Mouse (Mus musculus): ENCODE measurements around the gene Bphl.
"Not testable (repeated sequence)": the region's sequence is repeated elsewhere in the genome, so short reads cannot be mapped to it uniquely, and the experiment has no call there.

Gene Bphl

GRCm38 (mm10) chr13:34051692-34052091, 14.3 kb downstream of the Bphl start:
- DNase-seq (ENCODE audit: low read depth, low spot score), result no peak

DNA sequence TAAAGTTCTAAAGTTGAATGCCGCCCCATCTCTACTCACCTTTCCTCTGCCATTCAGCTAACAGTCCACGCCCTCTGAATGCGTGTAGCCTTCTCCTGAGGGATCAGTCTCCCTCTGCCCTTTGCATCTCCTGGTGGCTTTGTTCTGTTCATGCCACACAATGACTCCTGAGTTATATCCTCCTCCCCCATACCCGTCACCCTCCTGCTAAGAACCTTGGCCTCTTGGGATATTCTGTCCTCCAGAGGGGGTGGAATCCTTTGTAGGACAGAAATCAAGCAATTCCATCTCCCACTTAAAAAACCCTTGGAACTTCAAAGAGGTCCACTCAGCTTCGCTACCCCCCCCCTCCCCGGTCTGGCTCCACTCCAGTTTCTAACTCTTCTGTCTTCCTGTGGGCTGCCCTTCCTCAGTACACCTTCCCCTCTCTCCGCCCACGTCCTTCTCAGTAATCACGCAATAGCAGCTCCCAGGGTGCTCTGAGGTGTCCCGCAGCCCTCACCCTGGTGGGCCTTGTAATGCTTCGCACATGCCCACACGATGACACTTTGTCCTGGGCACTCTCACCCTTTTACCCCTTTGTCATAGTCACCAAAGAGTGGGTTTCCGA, 16.4 kb downstream of the Bphl start:
- DNase-seq (ENCODE audit: low read depth, low spot score), result no peak

DNA sequence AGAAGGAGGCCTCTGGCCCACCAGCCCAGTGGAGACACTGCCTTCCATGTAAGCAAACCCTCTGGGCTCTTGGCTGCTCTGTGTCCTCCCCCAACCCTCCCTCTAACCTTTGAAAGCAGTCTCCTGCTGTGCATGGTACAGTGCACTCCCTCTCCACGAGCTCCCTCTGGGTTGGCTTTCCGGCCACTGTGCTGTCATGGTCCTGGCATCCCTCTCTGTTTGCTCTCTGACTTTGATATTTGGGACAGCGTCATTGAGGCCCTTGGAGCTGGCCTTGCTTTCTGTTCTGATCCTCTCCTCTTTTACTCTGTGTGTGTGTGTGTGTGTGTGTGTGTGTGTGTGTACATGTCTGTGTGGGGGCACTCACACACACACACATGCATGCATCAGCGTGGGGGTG, 17.0 kb downstream of the Bphl start:
- DNase-seq (ENCODE audit: low read depth, low spot score), result no peak

- no peak for DNase-seq (ENCODE audit: low read depth, low spot score)
Observed at GRCm38 (mm10) chr13:34054983-34055382, 17.6 kb downstream of the Bphl start.

DNA sequence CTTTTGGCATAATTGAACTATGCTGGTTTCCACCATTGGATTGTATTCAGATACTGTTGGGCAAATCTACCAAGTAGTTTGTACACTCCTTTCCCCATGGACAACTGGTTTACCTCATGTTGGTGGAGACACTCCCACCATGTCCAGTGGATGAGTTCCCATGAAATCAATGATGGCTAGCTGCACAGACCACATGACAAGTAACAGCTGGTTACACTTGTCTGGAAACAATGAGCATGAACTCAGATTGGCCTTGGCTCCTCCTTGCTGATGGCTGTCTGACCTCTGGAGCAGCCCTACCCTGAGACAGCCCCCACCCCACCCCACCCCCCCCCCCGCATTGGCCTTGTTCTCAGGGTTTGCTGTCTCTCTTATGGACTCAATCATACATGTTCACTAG, 19.9 kb downstream of the Bphl start:
- DNase-seq (ENCODE audit: low read depth, low spot score), result no peak

DNA sequence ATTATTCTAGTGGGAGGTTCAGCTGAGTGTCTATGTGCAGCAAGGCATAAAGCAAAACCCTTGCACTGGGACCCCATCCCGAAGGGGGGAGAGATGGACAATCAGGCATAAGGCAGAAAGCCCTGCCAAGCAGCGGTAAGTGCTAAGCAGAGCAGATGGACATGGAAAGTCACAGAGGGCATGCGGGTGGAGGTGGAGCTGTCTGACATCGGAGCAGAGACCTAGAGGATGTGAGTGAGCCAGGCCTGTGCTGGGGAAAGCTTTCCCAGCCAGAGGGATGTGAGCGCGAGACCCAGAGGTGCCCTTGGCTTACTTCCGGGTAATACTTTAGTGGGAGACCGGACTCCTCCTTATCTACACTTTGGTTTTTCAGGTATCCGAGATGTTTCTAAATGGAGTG, 22.7 kb downstream of the Bphl start:
- no peak for DNase-seq (ENCODE audit: low read depth, low spot score)

DNA sequence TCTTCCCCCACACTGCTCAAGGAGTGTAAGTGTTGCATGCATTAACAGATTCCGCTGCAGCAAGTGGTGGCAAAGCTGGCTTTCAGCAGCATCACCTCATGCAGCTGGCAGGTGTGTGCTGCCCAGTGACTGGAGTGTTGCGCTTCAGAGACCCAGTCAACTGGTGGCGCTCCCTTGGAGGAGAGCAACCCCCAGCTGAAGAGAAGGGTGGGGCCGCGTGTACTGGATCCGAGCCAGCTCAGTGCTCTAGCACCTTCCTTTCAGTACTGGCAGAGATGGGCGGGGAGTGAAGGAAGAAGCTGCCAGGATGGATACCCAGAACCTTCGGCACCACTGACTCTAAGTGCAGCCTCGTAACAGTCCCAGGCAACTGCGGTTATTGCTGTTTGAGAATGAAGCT, 25.1 kb downstream of the Bphl start:
- no peak for DNase-seq (ENCODE audit: low read depth, low spot score)

DNA sequence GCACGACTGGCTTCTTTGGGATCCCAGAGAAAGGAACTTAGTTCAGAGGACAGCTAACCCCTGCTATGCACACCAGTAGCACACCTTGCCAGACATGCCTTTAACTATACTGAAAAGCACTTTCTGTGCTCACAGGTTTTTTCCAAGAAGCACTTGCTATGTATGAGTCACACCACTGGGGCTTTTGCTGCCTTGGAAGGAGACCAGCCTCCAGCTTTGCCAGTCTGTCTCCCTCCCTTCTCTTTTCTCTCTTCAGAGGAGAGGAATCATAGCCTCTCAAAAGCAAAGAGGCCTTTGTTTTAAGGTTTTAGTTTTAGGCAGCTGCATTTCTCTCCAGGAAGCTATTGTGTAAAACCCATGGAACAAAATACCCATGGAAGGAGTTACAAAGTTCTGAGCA, 29.0 kb downstream of the Bphl start:
- DNase-seq (ENCODE audit: low read depth, low spot score), result no peak

- no peak for DNase-seq (ENCODE audit: low read depth, low spot score)
Observed at GRCm38 (mm10) chr13:34070296-34070695, 32.9 kb downstream of the Bphl start.

DNA sequence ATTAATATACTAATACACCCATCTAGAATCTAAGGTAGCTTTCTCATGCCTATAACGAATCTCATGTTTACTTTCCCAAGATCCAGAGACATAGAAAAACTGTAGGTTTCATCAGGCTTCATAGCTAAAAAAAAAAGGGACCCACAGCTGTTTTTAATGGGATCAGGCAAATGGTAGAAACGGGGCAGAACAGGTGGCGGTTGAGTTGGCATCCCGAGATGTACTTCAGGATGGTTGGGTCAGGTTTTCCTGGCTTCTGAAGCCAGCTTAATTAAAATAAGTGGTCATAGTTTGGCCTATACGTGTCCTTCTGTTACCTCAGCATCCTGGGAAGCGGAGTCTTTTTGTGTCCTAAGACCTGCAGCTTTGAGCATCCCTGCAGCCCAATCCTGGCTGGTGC, 34.4 kb downstream of the Bphl start:
- DNase-seq (ENCODE audit: low read depth, low spot score), result no peak

- DNase-seq (ENCODE audit: low read depth, low spot score), result no peak
Observed at GRCm38 (mm10) chr13:34072847-34073246, 35.5 kb downstream of the Bphl start.

DNA sequence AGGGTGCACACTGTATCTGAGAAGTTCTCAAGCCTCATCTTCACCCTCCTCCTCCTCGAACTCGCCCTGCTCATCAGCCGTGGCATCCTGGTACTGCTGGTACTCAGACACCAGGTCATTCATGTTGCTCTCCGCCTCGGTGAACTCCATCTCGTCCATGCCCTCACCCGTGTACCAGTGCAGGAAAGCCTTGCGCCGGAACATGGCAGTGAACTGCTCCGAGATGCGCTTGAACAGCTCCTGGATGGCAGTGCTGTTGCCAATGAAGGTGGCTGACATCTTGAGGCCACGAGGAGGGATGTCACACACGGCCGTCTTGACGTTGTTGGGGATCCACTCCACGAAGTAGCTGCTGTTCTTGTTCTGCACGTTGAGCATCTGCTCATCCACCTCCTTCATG, 37.0 kb downstream of the Bphl start:
- not testable (repeated sequence) for DNase-seq (ENCODE audit: low read depth, low spot score)

GRCm38 (mm10) chr13:34075893-34076292, 38.5 kb downstream of the Bphl start:
- not testable (repeated sequence) for DNase-seq (ENCODE audit: low read depth, low spot score)

DNA sequence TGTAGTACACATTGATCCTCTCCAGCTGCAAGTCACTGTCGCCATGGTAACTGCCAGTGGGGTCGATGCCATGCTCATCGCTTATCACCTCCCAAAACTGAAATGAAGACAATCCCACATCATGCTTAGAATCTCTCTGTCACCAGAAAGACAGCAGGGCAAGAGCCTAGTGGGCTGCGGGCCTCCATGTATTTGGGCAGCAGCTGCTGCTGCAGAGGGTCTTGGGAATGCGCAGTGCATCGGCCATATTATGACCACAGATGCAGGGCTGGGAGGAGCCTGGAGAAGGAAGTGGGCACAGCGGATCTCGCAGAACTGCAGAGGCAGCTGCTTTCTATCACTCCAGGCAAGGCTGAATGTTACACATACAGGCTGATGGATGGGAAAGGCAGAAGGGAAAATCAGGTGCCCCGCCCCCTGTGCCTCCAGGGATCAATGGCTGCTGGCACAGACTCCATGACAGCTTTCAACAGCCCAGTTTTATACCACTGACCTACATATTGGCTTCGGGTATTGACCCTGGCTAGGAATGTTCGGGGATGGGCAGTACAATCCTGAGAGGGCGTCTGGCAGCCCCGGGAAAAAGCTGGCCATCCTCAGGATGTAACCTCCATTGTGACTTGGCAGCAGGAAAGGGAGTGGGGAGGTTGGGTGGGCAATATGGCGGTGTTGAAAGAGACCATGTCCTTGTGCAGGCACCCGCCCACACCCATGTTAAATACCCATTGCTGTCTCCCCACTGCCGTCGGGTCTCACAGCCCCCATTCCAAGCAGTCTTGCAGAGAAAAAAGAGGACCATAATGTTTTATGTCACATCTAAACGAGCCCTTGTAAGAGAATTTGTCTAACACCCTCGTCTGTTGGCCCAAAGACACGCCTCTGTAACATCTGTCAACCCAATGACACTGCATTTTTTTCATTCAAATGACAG, 39.4 kb downstream of the Bphl start:
- DNase-seq (ENCODE audit: low read depth, low spot score), result no peak

- peak; percentile 73 for DNase-seq (ENCODE audit: low read depth, low spot score)
Observed at GRCm38 (mm10) chr13:34077492-34078271, 40.3 kb downstream of the Bphl start, which contains the start of gene Tubb2a. TSS of gene Tubb2a (minus strand) at chr13:34078007.

DNA sequence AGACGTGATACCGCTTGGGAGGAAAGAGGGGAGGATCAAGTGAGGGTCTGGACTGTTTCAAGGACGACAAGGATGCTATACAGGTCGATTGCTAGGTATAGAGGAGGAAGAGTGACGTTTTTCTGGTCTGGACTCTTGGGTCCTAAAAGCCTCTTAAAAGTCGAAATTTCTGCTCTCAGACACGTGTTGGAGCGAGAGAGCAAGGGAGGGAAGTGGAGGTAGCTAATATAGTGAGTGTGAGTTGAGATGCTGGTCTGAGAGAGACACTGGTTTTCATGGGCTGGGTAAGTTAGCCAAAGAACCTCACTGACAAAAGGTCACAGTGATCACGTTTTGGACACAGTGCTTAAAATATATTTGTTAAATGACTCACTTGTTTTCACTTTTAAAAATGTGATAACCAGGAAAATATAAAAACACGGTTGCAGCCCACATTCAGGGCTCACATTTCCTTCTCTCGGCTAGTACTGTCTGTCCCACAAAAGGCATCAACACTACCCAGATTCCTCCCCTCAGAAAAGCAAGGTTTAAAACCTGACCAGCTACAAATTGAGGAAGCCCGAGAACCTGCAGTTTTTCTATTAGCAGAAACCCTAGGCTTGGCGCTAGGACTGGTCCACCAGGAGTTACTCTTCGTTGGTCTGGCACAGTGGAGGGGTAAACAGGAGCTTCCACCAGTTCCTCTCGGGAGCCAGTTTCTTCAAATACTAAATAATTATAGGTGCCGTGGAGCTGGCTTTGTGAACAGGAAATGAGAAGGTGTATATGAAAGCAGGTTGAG, 41.3 kb downstream of the Bphl start:
- DNase-seq (ENCODE audit: low read depth, low spot score), result no peak

- no peak for DNase-seq (ENCODE audit: low read depth, low spot score)
Observed at GRCm38 (mm10) chr13:34079801-34080200, 42.4 kb downstream of the Bphl start.

DNA sequence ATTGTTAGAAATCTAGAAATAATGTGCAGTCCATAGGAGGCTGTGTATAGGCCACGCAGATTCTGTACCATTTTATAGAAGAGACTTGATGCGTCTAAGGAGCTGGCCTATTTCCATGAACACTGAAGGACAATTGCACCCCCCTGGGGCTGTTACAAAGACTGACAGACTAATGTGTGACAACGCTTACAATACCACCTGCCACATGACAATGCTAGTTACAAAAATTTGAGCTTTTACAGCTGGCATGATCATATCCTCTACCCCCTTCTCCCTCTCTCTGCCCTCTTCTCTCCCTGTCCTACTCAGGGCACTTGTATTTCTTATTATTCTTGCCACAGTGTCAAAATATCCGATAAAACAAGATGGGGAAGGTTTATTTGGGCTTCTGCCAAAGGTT, 44.5 kb downstream of the Bphl start:
- no peak for DNase-seq (ENCODE audit: low read depth, low spot score)

DNA sequence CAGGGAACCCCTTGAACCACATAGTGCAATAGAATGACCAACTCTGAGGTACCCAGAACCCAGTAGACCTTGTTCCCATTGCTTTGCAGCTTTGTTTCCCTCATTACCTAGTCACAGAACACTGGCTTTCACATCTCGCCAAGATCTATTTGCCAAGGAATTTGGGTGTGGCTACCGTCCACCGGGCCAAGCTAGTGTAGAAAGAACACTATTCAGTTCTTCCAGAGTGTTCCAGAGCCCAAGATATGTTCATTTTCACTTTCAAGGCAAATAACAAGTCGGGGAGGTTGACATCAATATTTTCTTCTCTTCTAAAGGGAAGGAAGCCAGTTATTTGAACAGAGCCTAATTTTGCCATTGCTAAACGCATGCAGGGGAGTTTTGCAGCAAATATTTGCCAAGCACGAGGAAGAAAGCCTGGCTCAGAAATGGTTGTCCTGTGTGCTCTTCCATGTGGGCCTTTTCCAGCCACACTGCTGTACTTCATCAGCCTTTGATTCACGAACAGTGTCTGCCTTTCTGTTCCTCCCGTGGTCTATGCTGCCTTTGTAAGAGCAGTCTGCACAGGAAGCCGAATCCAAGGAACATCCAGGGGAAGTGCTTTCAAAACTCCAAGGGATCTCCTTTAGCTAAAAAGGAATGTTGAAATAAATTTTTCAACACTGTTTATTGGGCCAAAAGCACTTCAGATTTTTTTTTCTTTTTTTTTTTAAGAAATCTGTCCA, 46.8 kb downstream of the Bphl start:
- no peak for DNase-seq (ENCODE audit: low read depth, low spot score)

- no peak for DNase-seq (ENCODE audit: low read depth, low spot score)
Observed at GRCm38 (mm10) chr13:34087052-34087812, 49.8 kb downstream of the Bphl start.
